Comparison of ENCODE assay signal across 12 mouse cellular contexts in genomic region chr6:7852919-7853318, GRCm38 (mm10).
"Had no signal": no experiment of that assay in that cellular context is flagged by ENCODE, and none has a peak within 500 bp of the region (broad histone marks: within the 10 kb centered on the region; RNA-seq: fewer than 3 reads in every experiment).

No protein-coding gene starts in this region.

- H3K27ac ChIP-seq: intestine, embryonic 15.5 days; left cerebral cortex, adult 2 months; limb, embryonic 10.5 days; macrophage; neural tube, embryonic 12.5 days had no signal

- H3K27me3 ChIP-seq: intestine, embryonic 15.5 days; neural tube, embryonic 12.5 days had no signal

- H3K9me3 ChIP-seq: intestine, embryonic 15.5 days; limb, embryonic 10.5 days; neural tube, embryonic 12.5 days had no signal

- H3K36me3 ChIP-seq: intestine, embryonic 15.5 days; limb, embryonic 10.5 days; neural tube, embryonic 12.5 days had no signal

- H3K9ac ChIP-seq: intestine, embryonic 15.5 days; lung, embryonic 14.5 days; neural tube, embryonic 12.5 days had no signal

- H3K4me1 ChIP-seq: neural tube, embryonic 12.5 days had no signal

- ATAC-seq: intestine, embryonic 15.5 days had no signal

- DNase-seq: kidney, adult 18-20 months; kidney, postnatal 10 days; lung, embryonic 14.5 days; lung, postnatal 14 days; midbrain, embryonic 14.5 days; thymus, adult 2 months; thymus, postnatal 25 days had no signal

- H3K4me3 ChIP-seq: intestine, embryonic 15.5 days; left cerebral cortex, adult 2 months; limb, embryonic 10.5 days; neural tube, embryonic 12.5 days had no signal

- H3K4me2 ChIP-seq: intestine, embryonic 15.5 days; lung, embryonic 14.5 days; neural tube, embryonic 12.5 days had no signal
